Mouse (Mus musculus) small intestine, adult 10 weeks (tissue): ENCODE measurements around the gene Dtnb. TPM values are rescaled to one million over a fixed set of nuclear protein-coding genes. Genes with fewer than 3 reads are reported as not detected.

Source experiments
- polyA plus RNA-seq: library from polyadenylated mRNA; stranded (reverse); fragments of 350-450 nt; fragmentation: Illumina TruSeq; extraction: RNeasy Lipid Tissue Mini Kit (QIAGEN cat#74804); gene quantifications from one replicate; pipeline ENCODE4 v1.2.3, GENCODE M21; 2014; ENCODE audit warnings: low replicate concordance

The Dtnb gene
- polyA plus RNA-seq: 1.0 TPM

DNA sequence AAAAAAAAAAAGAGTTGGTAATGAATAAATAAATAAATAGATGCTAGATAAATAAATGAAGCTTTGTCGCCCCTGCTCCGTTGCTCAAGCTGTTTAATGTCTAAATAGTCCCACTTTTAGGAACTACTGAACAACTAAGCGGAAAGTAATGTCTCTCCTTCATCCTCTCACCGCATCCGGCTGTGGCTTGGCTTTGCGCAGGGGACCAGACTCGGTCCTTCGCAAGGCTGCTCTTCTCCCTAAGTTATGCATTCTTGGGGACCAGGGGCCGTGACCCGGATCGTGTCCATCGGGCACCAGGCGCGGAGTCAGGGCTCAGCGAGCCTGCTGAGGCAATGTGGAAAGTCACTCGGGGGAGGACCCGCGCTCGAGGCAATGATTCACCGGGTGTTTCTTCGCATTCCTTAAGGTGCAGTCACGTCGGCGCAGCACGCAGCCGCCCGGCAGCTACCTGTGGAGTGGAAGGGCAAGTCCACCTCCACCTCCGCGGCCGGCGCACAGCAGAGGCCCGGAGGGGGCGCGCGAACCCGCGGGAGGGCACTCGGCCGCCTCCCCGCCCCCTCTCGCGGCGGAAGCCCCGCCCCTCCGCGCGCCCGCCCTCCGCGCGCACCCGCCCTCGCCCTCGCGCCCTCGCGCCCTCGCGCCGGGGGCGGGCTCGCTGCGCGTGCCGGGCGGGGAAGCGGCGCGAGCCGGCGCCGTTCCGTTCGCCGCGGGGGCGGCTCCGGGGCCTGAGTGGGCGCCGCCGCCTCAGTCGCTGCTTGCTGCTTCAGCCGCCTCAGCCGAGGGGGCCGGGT, at the start of gene Dtnb:
Dtnb (plus strand) TSS at position 595 of the 794 bp plus-strand sequence.

DNA sequence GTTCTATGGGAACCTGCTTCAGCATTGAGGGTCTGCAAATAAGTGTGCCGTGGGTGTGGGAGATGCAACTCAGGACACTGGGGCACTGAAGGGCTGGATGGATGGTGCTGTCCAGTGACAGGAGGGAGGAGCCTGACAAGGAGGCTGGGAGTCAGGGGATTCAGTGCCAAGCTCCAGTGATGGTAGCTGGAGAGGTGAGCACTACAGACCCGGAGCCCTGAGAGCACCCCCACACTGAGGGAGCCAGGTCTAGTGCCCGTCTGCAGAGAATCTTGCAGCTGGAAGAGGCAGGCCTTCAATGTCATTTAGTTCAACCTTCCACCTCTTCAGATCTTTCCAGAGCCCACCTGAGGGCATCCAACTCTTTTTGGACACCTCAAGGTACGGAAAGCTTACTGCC, 233.7 kb downstream of the Dtnb start, which contains the start of gene Dnmt3a:
Dnmt3a (plus strand) TSS at position 156 of the 400 bp plus-strand sequence.

Other genes with a start within 250 kb of the Dtnb start
- 1.4 TPM for gene Kif3c, start 207.2 kb upstream of the Dtnb start, polyA plus RNA-seq
- gene Asxl2, start 145.5 kb upstream of the Dtnb start, polyA plus RNA-seq: 27.5 TPM
- 6.4 TPM for gene Dnmt3a, start 233.6 kb downstream of the Dtnb start, polyA plus RNA-seq